Mouse (Mus musculus) cerebellum, postnatal 10 days (tissue): ENCODE results near the gene Gm49405.

ENCODE experiments used
- DNase-seq, 2 experiments: peaks; one replicate each; pipeline ENCODE4 v3.0.0; 2021; ENCODE audit warnings: mixed read lengths in 2 of 2

Gene Gm49405

DNA sequence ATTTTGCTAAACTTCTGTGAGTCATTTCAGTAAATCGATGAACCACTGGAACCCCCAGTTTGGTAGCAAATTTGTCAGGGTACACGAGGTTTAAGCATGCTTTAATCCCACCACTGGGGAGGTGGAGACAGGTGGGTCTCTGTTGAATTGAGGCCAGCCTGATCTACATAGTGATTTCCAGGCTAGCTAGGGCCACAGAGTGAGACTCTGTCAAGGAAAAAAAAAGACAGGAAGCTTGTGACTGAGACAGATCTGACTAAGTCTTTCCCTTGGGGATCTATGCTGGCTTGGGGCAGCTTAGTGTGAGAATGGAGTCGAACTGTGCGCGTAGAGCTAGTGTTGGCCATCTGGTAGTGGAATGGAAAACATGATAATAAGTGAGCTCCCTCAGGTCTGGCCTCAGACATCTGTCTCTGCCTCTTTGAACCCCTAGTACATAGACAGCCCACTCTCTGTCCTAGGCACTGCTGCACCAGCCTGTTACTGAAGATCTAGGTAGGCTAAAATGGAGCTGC, 52.1 kb downstream of the Gm49405 start:
- no peak for DNase-seq

DNA sequence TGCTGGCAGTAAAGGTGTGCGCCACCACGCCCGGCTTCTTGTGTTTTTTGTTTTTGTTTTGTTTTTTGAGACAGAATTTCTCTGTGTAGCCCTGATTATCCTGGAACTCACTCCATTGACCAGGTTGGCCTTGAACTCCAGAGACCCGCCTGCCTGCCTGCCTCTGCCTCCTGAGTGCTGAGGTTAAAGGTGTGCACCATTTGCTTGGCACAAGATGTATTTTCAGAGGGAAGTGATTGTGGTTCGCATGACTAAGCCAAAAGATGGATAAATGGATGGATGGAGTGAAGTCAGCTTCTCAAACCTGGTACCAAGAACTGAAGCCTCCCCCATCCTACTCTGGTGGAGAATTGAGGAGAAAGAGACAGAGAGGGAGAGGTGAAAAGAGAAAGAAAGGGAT, 54.2 kb downstream of the Gm49405 start:
- no peak for DNase-seq
